Mouse (Mus musculus) intestine, embryonic 16.5 days (tissue): ENCODE data around the gene Atp2c1. TPM values are rescaled to one million over a fixed set of nuclear protein-coding genes. Genes with fewer than 3 reads are reported as not detected.
A peak's percentile ranks its signal among the peaks of the same experiment; 100 is the strongest.

Source experiments
- ATAC-seq: fragments of 200-750 bp; cut with Nextera tagmentation; 2 replicates; pipeline ENCODE4 v1.8.0; 2017; ENCODE audit warnings: moderate TSS enrichment, moderate library complexity
- H3K27ac ChIP-seq: fragments of 300-500 bp; sonication (generic); 2 replicates; pipeline ENCODE4 v1.5.1; 2014; ENCODE audit warnings: mild to moderate bottlenecking, low read length
- H3K27me3 ChIP-seq: fragments of 300-500 bp; sonication (generic); replicated peaks from 2 replicates; pipeline ENCODE4 v1.6.1; 2014; ENCODE audit warnings: low read length, control low read depth, mixed read lengths; ENCODE audit not compliant: control insufficient read depth, insufficient read depth
- H3K36me3 ChIP-seq: fragments of 300-500 bp; sonication (generic); 2 replicates; pipeline ENCODE4 v1.6.1; 2014; ENCODE audit warnings: low read length, control low read depth; ENCODE audit not compliant: control insufficient read depth, insufficient read depth
- H3K4me1 ChIP-seq: fragments of 300-500 bp; sonication (generic); 2 replicates; pipeline ENCODE4 v1.6.1; 2014; ENCODE audit warnings: low read length, control low read depth, mixed read lengths; ENCODE audit not compliant: control insufficient read depth, insufficient read depth
- H3K4me2 ChIP-seq: fragments of 300-500 bp; sonication (generic); 2 replicates; pipeline ENCODE4 v1.6.1; 2014; ENCODE audit warnings: low read depth, low read length, control low read depth
- H3K4me3 ChIP-seq: fragments of 300-500 bp; sonication (generic); 2 replicates; pipeline ENCODE4 v1.5.1; 2014; ENCODE audit warnings: mild to moderate bottlenecking, low read length
- H3K9ac ChIP-seq: fragments of 300-500 bp; sonication (generic); 2 replicates; pipeline ENCODE4 v1.6.1; 2014; ENCODE audit warnings: low read depth, low read length
- H3K9me3 ChIP-seq: fragments of 300-500 bp; sonication (generic); 2 replicates; pipeline ENCODE4 v1.6.1; 2016; ENCODE audit warnings: low read length, control low read depth; ENCODE audit not compliant: control insufficient read depth
- WGBS: fragments of 180-500 bp; shearing (Covaris S2); extraction: QIAGEN DNeasy Blood & Tissue Kit; methylation state at CpG from one replicate; pipeline ENCODE4 v1.1.7; 2014; 5-methylcytosine and 5-hydroxymethylcytosine counted together
- polyA plus RNA-seq: library from polyadenylated mRNA; unstranded; fragments of >200 nt; fragmentation: Nextera tagmentation; extraction: Ambion mirVana; gene quantifications from 2 replicates; pipeline ENCODE4 v1.2.1, GENCODE M21; 2015

Gene Atp2c1
- polyA plus RNA-seq, 1 experiment from 2014 or later = 39.7 TPM

- H3K4me3 ChIP-seq = no peak overlapping the region
- no peaks in the 10 kb centered on the region; the same call in 1 of the 2 replicates for H3K9me3 ChIP-seq
- no peak overlapping the region for H3K27ac ChIP-seq
- WGBS = 97% methylated on average over 3 of the region's 3 CpGs
- H3K36me3 ChIP-seq = peaks cover 11% of the 10 kb centered on the region
- H3K4me2 ChIP-seq = no peak overlapping the region
- H3K4me1 ChIP-seq = no peaks in the 10 kb centered on the region
- H3K27me3 ChIP-seq = no peaks in the 10 kb centered on the region
- no peak overlapping the region for H3K9ac ChIP-seq
- no peak for ATAC-seq
These were observed 59.3 kb downstream of the Atp2c1 start for GRCm38 (mm10) chr9:105467787-105468186.

- Histone ChIP-seq H3K4me1 (no peaks in the 10 kb centered on the region), H3K9ac (no peak overlapping the region), H3K27ac (no peak overlapping the region), H3K9me3 (no peaks in the 10 kb centered on the region), H3K27me3 (no peaks in the 10 kb centered on the region), H3K36me3 (peaks cover 2% of the 10 kb centered on the region; the same call in 1 of the 2 replicates), H3K4me3 (no peak overlapping the region), H3K4me2 (no peak overlapping the region)
- 90% methylated on average over 7 of the region's 7 CpGs for WGBS
- ATAC-seq = no peak
These were observed 65.6 kb downstream of the Atp2c1 start for GRCm38 (mm10) chr9:105461496-105461895.

GRCm38 (mm10) chr9:105459032-105459431, 68.1 kb downstream of the Atp2c1 start:
- Histone ChIP-seq H3K27ac (no peak overlapping the region), H3K9ac (no peak overlapping the region), H3K4me1 (no peaks in the 10 kb centered on the region), H3K36me3 (peaks cover 2% of the 10 kb centered on the region; the same call in 1 of the 2 replicates), H3K4me3 (no peak overlapping the region), H3K27me3 (no peaks in the 10 kb centered on the region), H3K4me2 (no peak overlapping the region), H3K9me3 (no peaks in the 10 kb centered on the region)
- WGBS = 90% methylated on average over 13 of the region's 13 CpGs
- ATAC-seq = no peak

- ATAC-seq = no peak
- Histone ChIP-seq H3K4me1 (no peaks in the 10 kb centered on the region), H3K4me2 (no peak overlapping the region), H3K27ac (no peak overlapping the region), H3K9ac (no peak overlapping the region), H3K36me3 (0 out of 2 replicates have a peak, but pooled peaks cover 3% of the 10 kb centered on the region), H3K9me3 (no peaks in the 10 kb centered on the region), H3K4me3 (no peak overlapping the region), H3K27me3 (no peaks in the 10 kb centered on the region)
- WGBS = 93% methylated on average over 6 of the region's 6 CpGs
These were observed 118.6 kb downstream of the Atp2c1 start for GRCm38 (mm10) chr9:105408549-105408948.

- under 1% methylated on average over 44 of the region's 44 CpGs for WGBS
- Histone ChIP-seq H3K9me3 (no peaks in the 10 kb centered on the region), H3K4me1 (peaks cover 13% of the 10 kb centered on the region), H3K36me3 (peaks cover 4% of the 10 kb centered on the region; the same call in 1 of the 2 replicates), H3K27me3 (no peaks in the 10 kb centered on the region), H3K4me2 (peak within 1 kb of the TSS; percentile 79), H3K9ac (peak within 1 kb of the TSS; percentile 80), H3K27ac (peak within 1 kb of the TSS; percentile 96), H3K4me3 (peak within 1 kb of the TSS; percentile 77)
- ATAC-seq = peak; percentile 99
These were observed 131.9 kb downstream of the Atp2c1 start, which contains the start of the genes Aste1 and Nek11 for GRCm38 (mm10) chr9:105395218-105395627. Gene Aste1, plus strand, starts transcription at chr9:105395392. Gene Nek11, minus strand, starts transcription at chr9:105395524.

GRCm38 (mm10) chr9:105394720-105395119, 132.4 kb downstream of the Atp2c1 start:
- H3K4me2 ChIP-seq = peak overlapping the region; percentile 79
- peak overlapping the region; percentile 52; the same call in 1 of the 2 replicates for H3K9ac ChIP-seq
- peaks cover 4% of the 10 kb centered on the region; the same call in 1 of the 2 replicates for H3K36me3 ChIP-seq
- ATAC-seq = peak; percentile 27
- peak overlapping the region; percentile 77 for H3K4me3 ChIP-seq
- no peak overlapping the region for H3K27ac ChIP-seq
- H3K27me3 ChIP-seq = no peaks in the 10 kb centered on the region
- peaks cover 13% of the 10 kb centered on the region for H3K4me1 ChIP-seq
- H3K9me3 ChIP-seq = no peaks in the 10 kb centered on the region
- 13% methylated on average over 11 of the region's 11 CpGs for WGBS

- no peak for ATAC-seq
These were observed 136.5 kb downstream of the Atp2c1 start for GRCm38 (mm10) chr9:105390616-105391015.

GRCm38 (mm10) chr9:105389289-105389688, 137.8 kb downstream of the Atp2c1 start:
- WGBS = 10% methylated on average over 4 of the region's 4 CpGs
- no peak overlapping the region for H3K4me2 ChIP-seq

More at GRCm38 (mm10) chr9:105390616-105391015, 136.5 kb downstream of the Atp2c1 start:
- Histone ChIP-seq H3K27me3 (no peaks in the 10 kb centered on the region), H3K4me2 (no peak overlapping the region), H3K4me1 (no peaks in the 10 kb centered on the region), H3K9me3 (no peaks in the 10 kb centered on the region), H3K36me3 (no peaks in the 10 kb centered on the region), H3K9ac (no peak overlapping the region), H3K27ac (no peak overlapping the region), H3K4me3 (no peak overlapping the region)
- 71% methylated on average over 4 of the region's 5 CpGs for WGBS

GRCm38 (mm10) chr9:105387403-105387802, 139.7 kb downstream of the Atp2c1 start:
- Histone ChIP-seq H3K36me3 (no peaks in the 10 kb centered on the region), H3K9ac (no peak overlapping the region), H3K4me3 (no peak overlapping the region), H3K4me1 (no peaks in the 10 kb centered on the region), H3K4me2 (no peak overlapping the region), H3K27ac (no peak overlapping the region), H3K9me3 (no peaks in the 10 kb centered on the region), H3K27me3 (no peaks in the 10 kb centered on the region)
- ATAC-seq = no peak
- WGBS = 81% methylated on average over 5 of the region's 5 CpGs

More at GRCm38 (mm10) chr9:105389289-105389688, 137.8 kb downstream of the Atp2c1 start:
- H3K4me3 ChIP-seq = no peak overlapping the region
- H3K27ac ChIP-seq = no peak overlapping the region
- ATAC-seq = no peak
- no peaks in the 10 kb centered on the region for H3K27me3 ChIP-seq
- no peaks in the 10 kb centered on the region for H3K4me1 ChIP-seq
- H3K9ac ChIP-seq = no peak overlapping the region
- no peaks in the 10 kb centered on the region for H3K9me3 ChIP-seq
- H3K36me3 ChIP-seq = no peaks in the 10 kb centered on the region
